Mouse (Mus musculus) E14TG2a.4 (cell line): ENCODE data around the gene Polr2b.

Experiments used
- CTCF ChIP-seq: conservative IDR thresholded peaks from 2 replicates; pipeline ENCODE4 v1.5.1; 2014; ENCODE audit warnings: low read length
- POU5F1 ChIP-seq: IDR thresholded peaks from 2 replicates; pipeline ENCODE4 v1.6.1; 2014; ENCODE audit warnings: low read length, borderline replicate concordance

DNA sequence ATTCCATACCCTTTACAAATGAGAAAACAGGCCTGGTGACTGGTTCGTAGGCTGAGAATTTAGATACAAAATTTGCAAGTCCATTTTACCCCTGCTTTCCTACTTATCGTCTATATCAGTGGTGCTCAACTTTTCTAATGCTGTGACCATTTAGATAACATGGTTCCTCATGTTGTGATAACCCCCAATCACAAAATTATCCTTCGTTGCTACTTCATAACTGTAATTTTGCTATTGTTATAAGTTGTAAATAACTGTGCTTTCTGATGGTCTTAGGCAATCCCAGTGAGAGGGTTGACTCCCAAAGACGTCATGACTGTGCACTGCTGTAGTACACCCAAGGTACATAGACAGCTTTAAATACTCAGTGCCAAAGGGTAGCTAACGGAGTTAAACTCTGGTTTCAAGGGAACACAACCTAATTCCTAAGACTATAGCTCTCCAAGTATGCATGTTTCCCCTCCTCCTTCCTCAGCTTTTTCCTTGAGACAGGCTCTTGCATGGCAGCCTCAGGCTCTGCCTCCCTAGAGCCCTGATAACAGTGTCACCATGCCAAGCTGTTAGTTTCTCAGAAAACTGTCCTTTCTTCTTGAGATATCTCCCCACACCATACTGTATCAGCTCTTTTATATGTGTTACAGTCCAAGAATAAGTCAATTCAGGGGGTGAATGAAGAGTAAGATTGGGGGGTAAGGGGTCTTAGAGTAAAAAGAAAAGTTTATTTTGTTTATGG lies 2.0 kb upstream of the Polr2b start:
- TF ChIP-seq CTCF: no peak
- no peak for TF ChIP-seq POU5F1
